Mouse (Mus musculus) small intestine, adult 2 months (tissue): ENCODE results near the gene Sorcs2. TPM values are rescaled to one million over a fixed set of nuclear protein-coding genes. Genes with fewer than 3 reads are reported as not detected.

ENCODE experiments used
- H3K27ac ChIP-seq: fragments of 200-500 bp; 2 replicates; pipeline ENCODE4 v1.5.1; 2012; ENCODE audit warnings: low read depth, low read length, control low read depth, inconsistent platforms; ENCODE audit not compliant: insufficient read depth
- H3K27me3 ChIP-seq: fragments of 200-500 bp; 2 replicates; pipeline ENCODE4 v1.6.1; 2012; ENCODE audit warnings: mild to moderate bottlenecking, moderate library complexity, low read length, inconsistent platforms; ENCODE audit not compliant: control insufficient read depth, insufficient read depth
- H3K36me3 ChIP-seq: fragments of 200-500 bp; 2 replicates; pipeline ENCODE4 v1.6.1; 2012; ENCODE audit warnings: mild to moderate bottlenecking, low read length, control low read depth, inconsistent platforms; ENCODE audit not compliant: control insufficient read depth, insufficient read depth
- H3K4me1 ChIP-seq: fragments of 200-500 bp; 2 replicates; pipeline ENCODE4 v1.6.1; 2012; ENCODE audit warnings: low read length, inconsistent platforms, mixed read lengths; ENCODE audit not compliant: control insufficient read depth, insufficient read depth, insufficient read length
- H3K4me3 ChIP-seq: fragments of 200-500 bp; 2 replicates; pipeline ENCODE4 v1.5.1; 2012; ENCODE audit warnings: low read depth, mild to moderate bottlenecking, control low read depth, inconsistent platforms, low read length, moderate library complexity
- CTCF ChIP-seq: fragments of 200-500 bp; IDR thresholded peaks from 2 replicates; pipeline ENCODE4 v1.5.1; 2012; ENCODE audit warnings: low read depth, mild to moderate bottlenecking, control low read depth, inconsistent platforms, low read length, moderate library complexity, mixed read lengths; ENCODE audit not compliant: insufficient replicate concordance, insufficient read length; ENCODE audit errors: extremely low read depth
- POLR2A ChIP-seq: fragments of 200-500 bp; IDR thresholded peaks from 2 replicates; pipeline ENCODE4 v1.6.1; 2012; ENCODE audit warnings: low read depth, mild to moderate bottlenecking, control low read depth, inconsistent platforms, low read length, moderate library complexity
- WGBS: fragments of 180-500 bp; shearing (Covaris S2); methylation state at CpG from one replicate; pipeline ENCODE4 v1.1.7; 2018; 5-methylcytosine and 5-hydroxymethylcytosine counted together
- polyA plus RNA-seq: library from polyadenylated mRNA; depleted of rRNA; stranded (reverse); fragments of >200 nt; gene quantifications from 2 replicates; pipeline ENCODE4 v1.2.3, GENCODE M21; 2012

Gene Sorcs2
- polyA plus RNA-seq, 1 experiment, result 5.9 TPM

DNA sequence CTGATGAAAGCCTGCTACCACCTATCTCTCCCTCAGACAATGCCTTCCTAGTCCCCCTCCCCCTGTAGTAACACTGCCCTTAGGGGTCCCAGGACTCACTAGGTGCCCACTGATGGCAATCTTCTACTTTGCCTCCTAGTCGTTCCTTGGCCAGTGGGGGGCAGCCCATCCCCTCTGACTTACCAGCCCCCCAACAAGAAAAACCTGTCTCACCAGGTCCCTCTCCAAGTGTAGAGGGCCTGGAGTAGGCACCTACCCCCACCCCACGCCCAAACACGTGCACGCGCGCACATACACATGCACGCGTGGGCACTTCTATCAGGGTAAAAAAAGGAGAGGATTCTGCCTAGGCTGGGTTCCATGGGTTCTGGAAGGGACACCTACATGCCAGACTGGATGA is 77.3 kb downstream of the Sorcs2 start:
- H3K36me3 ChIP-seq, result no peaks in the 10 kb centered on the region
- H3K27me3 ChIP-seq, result no peaks in the 10 kb centered on the region
- H3K4me1 ChIP-seq, result no peaks in the 10 kb centered on the region; the same call in 1 of the 2 replicates
- WGBS, result 81% methylated on average over 8 of the region's 8 CpGs
- TF ChIP-seq CTCF (no peak), POLR2A (no peak)
- H3K4me3 ChIP-seq, result no peak overlapping the region
- no peak overlapping the region for H3K27ac ChIP-seq

DNA sequence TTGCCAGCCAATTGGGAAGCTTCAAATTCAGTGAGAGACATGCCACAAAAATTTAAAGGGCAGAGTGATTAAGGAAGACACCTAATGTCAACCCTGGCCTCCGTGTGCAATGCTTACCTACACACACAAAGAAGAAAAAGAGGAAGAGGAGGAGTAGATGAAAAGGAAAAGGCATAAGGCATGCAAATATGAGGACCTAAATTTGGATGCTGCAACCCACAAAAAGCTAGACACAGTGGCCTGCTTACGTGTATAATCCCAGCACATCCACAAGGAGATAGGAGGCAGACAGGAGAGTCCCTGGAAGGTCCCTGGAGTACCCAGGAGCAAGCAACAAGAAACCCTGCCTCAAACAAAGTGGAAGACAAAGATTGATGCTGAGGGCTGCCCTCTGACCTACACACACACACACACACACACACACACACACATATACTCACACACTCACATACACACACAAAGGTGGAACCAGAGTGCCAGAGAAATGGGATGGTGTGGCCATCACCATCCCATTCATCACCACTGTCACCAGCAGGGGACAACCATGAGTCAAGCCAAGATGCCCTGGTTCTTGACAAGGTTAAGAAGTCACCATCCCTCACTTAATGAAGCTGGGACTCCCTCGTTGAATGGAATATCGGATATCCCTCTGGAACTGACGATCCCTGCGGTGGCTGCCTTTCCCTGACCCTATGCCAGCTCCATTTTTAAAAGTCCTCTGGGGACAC is 80.1 kb downstream of the Sorcs2 start:
- 78% methylated on average over 6 of the region's 6 CpGs for WGBS
- TF ChIP-seq CTCF (peak; percentile 4; the same call in 1 of the 2 replicates), POLR2A (no peak)
- H3K4me1 ChIP-seq, result 0 out of 2 replicates have a peak, but pooled peaks cover 3% of the 10 kb centered on the region
- H3K4me3 ChIP-seq, result no peak overlapping the region
- no peak overlapping the region for H3K27ac ChIP-seq
- H3K36me3 ChIP-seq, result no peaks in the 10 kb centered on the region
- no peaks in the 10 kb centered on the region for H3K27me3 ChIP-seq

- Histone ChIP-seq H3K4me1 (0 out of 2 replicates have a peak, but pooled peaks cover 3% of the 10 kb centered on the region), H3K27me3 (no peaks in the 10 kb centered on the region), H3K27ac (no peak overlapping the region), H3K4me3 (no peak overlapping the region), H3K36me3 (no peaks in the 10 kb centered on the region)
- 85% methylated on average over 9 of the region's 9 CpGs for WGBS
- TF ChIP-seq CTCF (no peak), POLR2A (no peak)
These were observed 82.8 kb downstream of the Sorcs2 start for GRCm38 (mm10) chr5:36315106-36315505.

GRCm38 (mm10) chr5:36313353-36314079 is 84.4 kb downstream of the Sorcs2 start:
- Histone ChIP-seq H3K27ac (no peak overlapping the region), H3K27me3 (no peaks in the 10 kb centered on the region), H3K4me1 (0 out of 2 replicates have a peak, but pooled peaks cover 3% of the 10 kb centered on the region), H3K36me3 (no peaks in the 10 kb centered on the region), H3K4me3 (no peak overlapping the region)
- no peak for TF ChIP-seq POLR2A
- TF ChIP-seq CTCF, result no peak
- 63% methylated on average over 16 of the region's 16 CpGs for WGBS

- TF ChIP-seq POLR2A, result no peak
- TF ChIP-seq CTCF, result no peak
- 56% methylated on average over 6 of the region's 6 CpGs for WGBS
- no peak overlapping the region for H3K27ac ChIP-seq
- no peaks in the 10 kb centered on the region for H3K36me3 ChIP-seq
- H3K27me3 ChIP-seq, result no peaks in the 10 kb centered on the region
- H3K4me3 ChIP-seq, result no peak overlapping the region
- H3K4me1 ChIP-seq, result 0 out of 2 replicates have a peak, but pooled peaks cover 3% of the 10 kb centered on the region
These were observed 85.0 kb downstream of the Sorcs2 start for GRCm38 (mm10) chr5:36312926-36313325.

DNA sequence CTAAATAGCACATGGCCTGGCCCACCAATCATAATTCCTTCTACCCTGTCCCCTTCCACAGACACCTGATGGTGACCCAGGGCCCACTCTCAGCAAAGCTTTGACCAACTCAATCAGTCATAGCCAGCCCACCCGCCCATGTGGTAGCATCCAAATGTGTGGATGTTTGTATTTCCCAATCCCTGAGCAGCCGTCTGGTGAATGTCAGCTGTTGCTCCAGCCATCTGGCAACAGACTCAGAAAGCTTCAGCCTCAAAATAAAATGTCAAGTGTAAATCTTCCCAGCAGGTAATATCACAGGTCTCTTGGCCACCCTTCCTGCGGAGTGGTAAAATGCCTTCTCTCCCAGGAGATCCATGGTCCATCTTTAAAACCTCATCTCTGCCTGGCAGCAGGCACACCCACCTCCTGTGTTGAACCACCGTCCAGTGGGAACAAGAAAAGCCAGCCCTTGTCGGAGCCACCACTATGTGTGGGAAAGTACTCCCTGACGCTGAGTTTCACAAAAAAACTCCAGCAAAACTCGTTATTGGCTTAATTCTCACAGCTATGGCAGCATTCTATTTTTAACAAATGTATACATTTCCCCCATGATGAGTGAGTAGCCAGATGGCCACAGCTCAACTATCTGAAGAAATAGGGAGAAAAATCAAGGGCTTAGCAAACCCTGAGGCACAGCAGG is 93.5 kb downstream of the Sorcs2 start:
- Histone ChIP-seq H3K4me1 (no peaks in the 10 kb centered on the region), H3K27ac (no peak overlapping the region), H3K4me3 (no peak overlapping the region), H3K27me3 (no peaks in the 10 kb centered on the region), H3K36me3 (no peaks in the 10 kb centered on the region)
- no peak for TF ChIP-seq POLR2A
- TF ChIP-seq CTCF, result no peak
- 76% methylated on average over 7 of the region's 7 CpGs for WGBS
